Mouse (Mus musculus) neural tube, embryonic 11.5 days (tissue): ENCODE data around the gene Zfp541. TPM values are rescaled to one million over a fixed set of nuclear protein-coding genes. Genes with fewer than 3 reads are reported as not detected.

Source experiments
- ATAC-seq: fragments of 200-750 bp; cut with Nextera tagmentation; 2 replicates; pipeline ENCODE4 v1.8.0; 2017; ENCODE audit warnings: moderate number of reproducible peaks, mild to moderate bottlenecking, moderate TSS enrichment, moderate library complexity; ENCODE audit not compliant: insufficient read depth, low FRiP score, low TSS enrichment
- DNase-seq: peaks from one replicate; pipeline ENCODE4 v3.0.0-alpha.2; 2015; ENCODE audit warnings: low spot score
- H3K27ac ChIP-seq: fragments of 300-500 bp; sonication (generic); 2 replicates; pipeline ENCODE4 v1.5.1; 2014; ENCODE audit warnings: low read depth, mild to moderate bottlenecking, low read length
- H3K27me3 ChIP-seq: fragments of 300-500 bp; sonication (generic); 2 replicates; pipeline ENCODE4 v1.6.1; 2014; ENCODE audit warnings: mild to moderate bottlenecking, low read length, mixed read lengths; ENCODE audit not compliant: control insufficient read depth, insufficient read depth
- H3K36me3 ChIP-seq: fragments of 300-500 bp; sonication (generic); 2 replicates; pipeline ENCODE4 v1.6.1; 2014; ENCODE audit warnings: mild to moderate bottlenecking, low read length, moderate library complexity, mixed read lengths; ENCODE audit not compliant: control insufficient read depth, insufficient read depth
- H3K4me1 ChIP-seq: fragments of 300-500 bp; sonication (generic); 2 replicates; pipeline ENCODE4 v1.6.1; 2014; ENCODE audit warnings: low read length, mixed read lengths; ENCODE audit not compliant: control insufficient read depth, insufficient read depth
- H3K4me2 ChIP-seq: fragments of 300-500 bp; sonication (generic); 2 replicates; pipeline ENCODE4 v1.6.1; 2014; ENCODE audit warnings: low read depth, mild to moderate bottlenecking, moderate library complexity
- H3K4me3 ChIP-seq: fragments of 300-500 bp; sonication (generic); 2 replicates; pipeline ENCODE4 v1.5.1; 2014; ENCODE audit warnings: low read depth, low read length
- H3K9ac ChIP-seq: fragments of 300-500 bp; sonication (generic); 2 replicates; pipeline ENCODE4 v1.6.1; 2014; ENCODE audit warnings: mild to moderate bottlenecking, low read length
- H3K9me3 ChIP-seq: fragments of 300-500 bp; sonication (generic); 2 replicates; pipeline ENCODE4 v1.6.1; 2016; ENCODE audit warnings: low read length; ENCODE audit not compliant: control insufficient read depth
- WGBS: fragments of 180-500 bp; shearing (Covaris S2); extraction: QIAGEN DNeasy Blood & Tissue Kit; methylation state at CpG from one replicate; pipeline ENCODE4 v1.1.7; 2014; 5-methylcytosine and 5-hydroxymethylcytosine counted together
- polyA plus RNA-seq: library from polyadenylated mRNA; unstranded; fragments of >200 nt; fragmentation: Nextera tagmentation; extraction: Ambion mirVana; gene quantifications from 2 replicates; pipeline ENCODE4 v1.2.1, GENCODE M21; 2014

Gene Zfp541
- polyA plus RNA-seq, 1 experiment from 2014 or later = 0.08 TPM

DNA sequence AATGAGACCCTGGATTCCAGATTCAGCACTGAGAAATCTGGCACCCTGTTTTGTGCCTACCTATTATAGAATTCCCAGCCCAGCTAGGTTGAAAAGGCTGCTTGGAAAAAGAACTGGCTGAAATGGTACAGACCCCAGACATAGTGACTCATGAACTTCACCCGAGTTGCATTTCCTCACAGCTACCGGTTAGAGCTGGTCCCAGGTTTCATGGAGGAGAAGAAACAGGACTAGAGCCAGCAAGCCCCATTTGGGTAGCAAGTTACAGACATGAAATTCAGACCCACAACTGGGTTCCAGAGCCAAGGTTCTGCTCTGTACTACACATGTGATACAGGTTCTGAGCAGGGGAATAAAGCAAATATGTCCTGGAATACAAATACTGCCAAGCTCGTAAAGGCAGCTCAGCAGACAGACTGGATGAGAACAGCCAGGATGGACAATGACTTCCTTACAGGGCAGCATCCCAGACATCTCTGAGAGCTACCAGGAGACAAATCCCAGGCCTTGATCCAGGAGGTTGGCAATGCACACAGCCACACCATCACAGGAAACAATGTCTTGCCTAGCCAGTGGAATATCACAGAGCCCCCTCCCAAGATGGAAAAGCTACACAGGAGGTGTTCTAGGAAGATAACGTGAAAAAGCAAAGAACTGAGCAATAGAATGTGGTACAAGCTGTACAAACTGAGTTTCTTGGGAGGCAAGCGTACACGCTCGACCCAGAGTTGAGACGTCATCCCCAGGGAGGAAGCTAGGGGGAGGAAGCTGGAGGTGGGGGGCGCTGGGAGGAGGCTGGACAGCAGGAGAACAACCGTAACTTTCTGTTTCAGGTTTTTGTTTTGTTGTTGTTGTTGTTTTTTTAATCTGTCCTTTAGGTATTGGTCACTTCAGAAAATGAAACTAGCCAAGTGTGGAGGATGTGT, 18.5 kb upstream of the Zfp541 start:
- no peaks in the 10 kb centered on the region for H3K9me3 ChIP-seq
- H3K4me2 ChIP-seq = no peak overlapping the region
- 80% methylated on average over 10 of the region's 10 CpGs for WGBS
- H3K4me1 ChIP-seq = peaks cover 24% of the 10 kb centered on the region
- no peak overlapping the region for H3K4me3 ChIP-seq
- H3K27me3 ChIP-seq = no peaks in the 10 kb centered on the region
- H3K36me3 ChIP-seq = no peaks in the 10 kb centered on the region
- H3K27ac ChIP-seq = no peak overlapping the region
- ATAC-seq (no peak), DNase-seq (no peak)
- H3K9ac ChIP-seq = no peak overlapping the region

DNA sequence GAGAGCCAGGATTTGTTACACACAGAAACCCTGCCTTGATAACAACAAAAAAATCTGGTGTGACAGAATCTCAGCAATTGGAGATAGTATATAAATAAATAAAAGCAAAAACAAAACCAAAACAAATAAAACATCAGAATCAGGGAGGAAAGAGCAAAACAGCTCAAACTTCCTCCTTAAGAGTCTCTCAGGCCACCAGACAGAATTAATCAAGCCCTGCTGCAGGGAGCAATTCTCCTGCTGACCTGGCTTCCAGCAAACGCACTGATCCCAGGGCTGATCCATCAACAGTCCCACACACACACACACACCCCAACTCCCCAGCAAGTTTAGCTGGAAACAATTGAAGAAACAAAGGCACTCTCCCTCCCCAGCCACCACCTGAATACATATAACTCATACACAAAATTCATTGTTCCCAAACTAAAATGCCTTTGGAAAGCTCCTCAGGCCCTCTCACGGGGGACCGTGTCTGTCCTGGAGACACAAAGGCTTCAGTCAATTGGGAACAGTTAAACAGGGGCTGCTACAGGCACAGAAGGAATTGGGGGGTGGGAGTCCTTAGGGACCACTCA, 17.7 kb upstream of the Zfp541 start:
- H3K9me3 ChIP-seq = no peaks in the 10 kb centered on the region
- H3K4me3 ChIP-seq = no peak overlapping the region
- H3K4me1 ChIP-seq = peaks cover 25% of the 10 kb centered on the region
- H3K36me3 ChIP-seq = no peaks in the 10 kb centered on the region
- WGBS = 30% methylated on average over 3 of the region's 3 CpGs
- H3K27ac ChIP-seq = peak overlapping the region; percentile 72
- H3K9ac ChIP-seq = no peak overlapping the region
- H3K4me2 ChIP-seq = peak overlapping the region; percentile 26; the same call in 1 of the 2 replicates
- DNase-seq (peak; percentile 16), ATAC-seq (no peak)
- no peaks in the 10 kb centered on the region for H3K27me3 ChIP-seq

DNA sequence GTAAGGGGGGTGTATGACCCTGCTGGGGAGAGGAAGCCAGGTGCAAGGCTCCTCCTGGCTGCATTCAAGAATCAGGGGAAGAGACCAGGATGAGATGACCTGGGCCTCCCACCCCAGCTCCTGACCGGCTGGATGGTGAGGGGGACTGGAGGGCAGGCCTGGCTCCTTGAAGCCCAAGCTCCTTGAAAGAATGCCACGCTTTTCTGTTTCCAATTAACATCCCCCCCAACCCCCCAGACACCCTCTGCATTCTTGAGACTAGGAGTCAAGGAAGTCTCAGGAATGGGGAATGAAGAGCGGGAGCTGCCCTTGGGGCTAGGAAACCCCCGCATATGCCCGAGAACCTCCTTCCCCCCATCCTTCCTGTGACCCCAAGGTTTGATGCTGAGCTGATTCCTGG, 17.1 kb upstream of the Zfp541 start:
- WGBS = 44% methylated on average over 5 of the region's 5 CpGs
- Histone ChIP-seq H3K9me3 (no peaks in the 10 kb centered on the region), H3K4me1 (peaks cover 31% of the 10 kb centered on the region), H3K36me3 (no peaks in the 10 kb centered on the region), H3K4me2 (peak overlapping the region; percentile 87), H3K9ac (no peak overlapping the region), H3K27me3 (no peaks in the 10 kb centered on the region), H3K27ac (peak overlapping the region; percentile 72), H3K4me3 (no peak overlapping the region)
- peak; percentile 39 for DNase-seq
- ATAC-seq = no peak

DNA sequence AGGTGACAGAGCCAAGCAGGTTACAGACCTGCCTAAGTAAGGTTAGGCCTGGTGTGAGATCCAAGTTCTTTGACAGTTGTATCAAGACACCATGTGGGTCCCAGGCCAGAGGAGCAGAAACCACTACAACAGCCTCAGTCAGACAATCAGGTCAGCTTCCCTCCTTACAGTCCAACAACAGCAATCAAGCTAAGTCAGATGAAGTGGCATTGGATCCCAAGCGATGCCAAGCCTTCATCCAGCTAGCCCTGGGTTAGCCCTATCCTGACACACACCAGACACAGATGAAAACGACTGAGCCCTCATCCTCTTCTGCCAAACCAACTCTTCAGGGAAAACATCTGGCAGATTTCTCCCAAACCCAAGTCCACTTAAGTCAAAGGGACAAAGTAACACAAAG, 16.1 kb upstream of the Zfp541 start:
- Histone ChIP-seq H3K4me2 (peak overlapping the region; percentile 87), H3K27ac (no peak overlapping the region; the same call in 1 of the 2 replicates), H3K4me3 (peak overlapping the region; percentile 95), H3K9ac (peak overlapping the region; percentile 99), H3K27me3 (no peaks in the 10 kb centered on the region), H3K9me3 (no peaks in the 10 kb centered on the region), H3K36me3 (no peaks in the 10 kb centered on the region), H3K4me1 (peaks cover 36% of the 10 kb centered on the region)
- DNase-seq (peak; percentile 16), ATAC-seq (no peak)
- WGBS = 60% methylated on average over 2 of the region's 2 CpGs

DNA sequence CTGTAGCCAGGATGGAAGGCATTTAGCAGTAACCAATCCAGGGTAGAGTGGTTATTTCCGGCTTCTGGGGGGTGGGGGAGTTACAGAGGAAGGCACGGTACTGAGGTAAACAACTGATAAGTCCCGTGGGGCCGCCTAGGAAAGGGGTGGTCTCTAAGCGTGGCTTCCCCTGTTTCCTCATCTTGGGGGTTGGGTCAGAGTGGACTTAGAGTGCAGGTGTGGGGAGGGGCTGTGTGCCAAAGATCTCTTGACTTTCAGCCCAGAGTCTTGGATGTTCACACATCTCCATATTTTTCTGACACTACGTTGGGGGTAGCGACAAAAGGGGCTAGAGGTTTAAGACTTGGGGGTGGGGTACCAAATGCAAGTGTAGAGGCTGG, 15.5 kb upstream of the Zfp541 start:
- WGBS = 5% methylated on average over 7 of the region's 7 CpGs
- Histone ChIP-seq H3K4me3 (peak overlapping the region; percentile 95), H3K4me1 (peaks cover 36% of the 10 kb centered on the region), H3K9ac (peak overlapping the region; percentile 99), H3K4me2 (peak overlapping the region; percentile 87), H3K9me3 (no peaks in the 10 kb centered on the region), H3K27me3 (no peaks in the 10 kb centered on the region), H3K27ac (peak overlapping the region; percentile 96), H3K36me3 (no peaks in the 10 kb centered on the region)
- ATAC-seq (peak; percentile 7; the same call in 1 of the 2 replicates), DNase-seq (peak; percentile 54)

DNA sequence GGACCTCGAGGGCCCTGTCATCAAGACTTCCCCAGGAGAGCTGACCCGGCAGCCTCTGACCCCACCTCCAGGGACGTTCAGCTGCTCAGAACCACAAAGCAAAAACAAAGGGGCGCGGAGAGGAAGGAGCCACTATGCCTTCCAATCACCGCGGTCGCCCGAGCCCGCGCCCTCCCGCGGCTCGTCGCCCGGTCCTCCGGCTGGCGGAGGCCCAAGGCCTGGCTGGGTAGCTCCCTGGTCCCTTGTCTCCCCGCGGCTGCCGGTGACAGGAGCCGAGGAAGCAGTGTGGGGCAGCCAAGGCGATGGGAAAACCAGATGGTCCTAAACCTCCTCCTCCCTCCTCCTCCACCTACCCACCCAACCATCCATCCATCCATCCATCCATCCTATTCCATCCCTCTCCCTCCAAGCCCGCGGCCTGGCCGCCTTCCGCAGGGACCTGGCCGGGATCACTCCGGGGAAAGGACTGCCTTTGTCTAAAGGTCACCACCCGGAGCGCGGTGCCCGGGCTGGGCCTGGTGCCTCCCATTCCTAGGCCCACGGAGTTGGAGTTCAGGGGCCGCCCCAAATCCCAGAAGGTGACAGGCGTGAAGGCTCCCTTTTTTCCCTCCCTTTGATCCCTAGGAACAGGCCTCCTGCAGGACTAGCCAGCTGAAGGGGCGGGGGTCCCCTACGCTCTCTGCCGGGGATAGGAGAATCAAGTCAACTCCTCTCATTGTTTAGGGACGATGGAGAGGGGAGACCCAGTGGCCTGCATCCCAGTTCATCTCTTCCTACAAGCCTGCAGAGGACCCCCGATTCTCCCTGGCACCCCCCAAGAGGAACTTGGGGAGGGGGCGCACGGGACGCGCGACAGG, 14.9 kb upstream of the Zfp541 start:
- DNase-seq (peak; percentile 74), ATAC-seq (peak; percentile 31)
- H3K36me3 ChIP-seq = no peaks in the 10 kb centered on the region
- under 1% methylated on average over 46 of the region's 46 CpGs for WGBS
- H3K4me2 ChIP-seq = peak overlapping the region; percentile 87
- peak overlapping the region; percentile 99 for H3K9ac ChIP-seq
- H3K4me3 ChIP-seq = peak overlapping the region; percentile 95
- no peaks in the 10 kb centered on the region for H3K27me3 ChIP-seq
- H3K4me1 ChIP-seq = peaks cover 36% of the 10 kb centered on the region
- peak overlapping the region; percentile 96 for H3K27ac ChIP-seq
- H3K9me3 ChIP-seq = no peaks in the 10 kb centered on the region

DNA sequence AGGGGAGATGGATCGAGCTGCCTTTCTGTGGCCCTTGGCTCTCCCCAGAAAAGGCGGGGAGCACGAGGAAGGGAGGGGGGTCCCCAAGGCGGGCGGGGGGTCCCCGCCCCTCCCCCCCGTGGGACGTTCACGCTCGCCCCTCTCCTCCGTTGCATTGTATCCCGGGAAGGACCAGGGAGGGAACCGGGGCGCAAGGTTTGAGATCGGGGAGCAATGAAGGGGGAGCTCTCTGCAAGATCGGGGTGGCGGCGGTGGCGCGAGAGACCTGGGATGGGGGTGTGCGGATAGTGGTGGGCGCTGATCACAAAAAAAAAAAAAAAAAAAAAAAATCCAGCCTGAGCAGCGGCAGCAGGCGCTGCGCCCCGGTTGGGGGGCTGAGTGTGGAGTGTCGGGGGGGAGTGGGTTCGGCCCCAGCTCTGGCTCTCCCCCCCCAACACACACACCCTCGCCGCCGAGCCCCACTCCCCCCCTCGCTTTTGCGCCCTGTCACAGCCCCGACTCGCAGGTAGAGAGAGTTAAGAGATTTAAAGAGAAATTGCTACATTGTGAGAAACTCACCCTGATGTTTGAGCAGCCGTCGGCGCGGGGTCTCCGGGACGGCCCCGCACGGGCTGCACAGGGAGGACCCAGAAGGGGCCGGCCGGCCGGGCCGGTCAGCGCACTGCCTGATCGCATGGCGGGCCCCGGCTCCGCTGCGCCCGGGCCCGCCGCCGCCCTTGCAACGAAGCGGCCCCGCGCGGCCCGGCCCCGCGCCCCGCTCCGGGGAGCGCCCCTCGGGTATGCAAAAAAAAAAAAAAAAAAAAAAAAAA, 14.1 kb upstream of the Zfp541 start, which contains the start of gene Bicra:
Gene Bicra (minus strand): TSS at position 584 of the 809 bp plus-strand sequence.
- Histone ChIP-seq H3K4me3 (peak within 1 kb of the TSS; percentile 95), H3K27me3 (no peaks in the 10 kb centered on the region), H3K27ac (peak within 1 kb of the TSS; percentile 96), H3K4me1 (peaks cover 41% of the 10 kb centered on the region), H3K36me3 (no peaks in the 10 kb centered on the region), H3K9ac (peak within 1 kb of the TSS; percentile 99), H3K9me3 (no peaks in the 10 kb centered on the region), H3K4me2 (peak within 1 kb of the TSS; percentile 88)
- ATAC-seq = peak; percentile 71
- under 1% methylated on average over 58 of the region's 69 CpGs for WGBS
- DNase-seq = peak; percentile 91

DNA sequence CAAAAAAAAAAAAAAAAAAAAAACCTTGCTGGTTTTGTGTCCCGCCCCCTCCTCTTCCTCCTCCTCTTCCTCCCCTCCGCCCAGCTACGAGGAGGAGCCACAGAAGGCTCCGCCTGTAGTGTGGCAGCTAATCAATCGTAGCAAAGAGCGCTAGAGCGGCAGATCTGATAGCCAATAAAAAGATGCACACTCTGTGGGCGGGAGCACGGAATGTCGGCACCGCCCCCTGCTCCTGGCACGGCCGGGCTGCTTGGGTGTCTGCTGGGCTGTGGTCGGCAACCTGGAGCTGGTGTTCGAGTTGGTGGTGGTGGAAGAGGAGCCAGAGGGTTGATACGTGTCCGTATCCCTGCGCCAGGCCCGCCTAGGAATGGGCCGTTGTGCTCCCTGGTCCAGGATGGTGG, 13.4 kb upstream of the Zfp541 start:
- 0% methylated on average over 20 of the region's 20 CpGs for WGBS
- no peaks in the 10 kb centered on the region for H3K36me3 ChIP-seq
- peaks cover 41% of the 10 kb centered on the region for H3K4me1 ChIP-seq
- DNase-seq = peak; percentile 96
- H3K4me2 ChIP-seq = peak overlapping the region; percentile 88
- H3K27ac ChIP-seq = peak overlapping the region; percentile 96
- H3K4me3 ChIP-seq = peak overlapping the region; percentile 95
- H3K27me3 ChIP-seq = no peaks in the 10 kb centered on the region
- ATAC-seq = peak; percentile 81
- H3K9ac ChIP-seq = peak overlapping the region; percentile 99
- no peaks in the 10 kb centered on the region for H3K9me3 ChIP-seq
